Mouse (Mus musculus) G1E (cell line): ENCODE data around the gene Usp49.

Experiments used
- CTCF ChIP-seq: IDR thresholded peaks from 2 replicates; pipeline ENCODE4 v1.5.1; 2012; ENCODE audit warnings: low read depth, low read length, inconsistent platforms, mixed read lengths
- GATA1 ChIP-seq: IDR thresholded peaks from 2 replicates; pipeline ENCODE4 v1.6.1; 2012; ENCODE audit warnings: borderline replicate concordance, low read length, inconsistent platforms, mixed read lengths
- GATA2 ChIP-seq: IDR thresholded peaks from 2 replicates; pipeline ENCODE4 v1.6.1; 2012; ENCODE audit warnings: low read depth, low read length, inconsistent platforms, borderline replicate concordance
- POLR2AphosphoS5 ChIP-seq: IDR thresholded peaks from 2 replicates; pipeline ENCODE4 v1.6.1; 2012; ENCODE audit warnings: low read depth, low read length, inconsistent platforms; ENCODE audit not compliant: insufficient replicate concordance
- TAL1 ChIP-seq: conservative IDR thresholded peaks from 2 replicates; pipeline ENCODE4 v1.6.1; 2012; ENCODE audit warnings: low read depth, low read length, inconsistent platforms, mixed read lengths

DNA sequence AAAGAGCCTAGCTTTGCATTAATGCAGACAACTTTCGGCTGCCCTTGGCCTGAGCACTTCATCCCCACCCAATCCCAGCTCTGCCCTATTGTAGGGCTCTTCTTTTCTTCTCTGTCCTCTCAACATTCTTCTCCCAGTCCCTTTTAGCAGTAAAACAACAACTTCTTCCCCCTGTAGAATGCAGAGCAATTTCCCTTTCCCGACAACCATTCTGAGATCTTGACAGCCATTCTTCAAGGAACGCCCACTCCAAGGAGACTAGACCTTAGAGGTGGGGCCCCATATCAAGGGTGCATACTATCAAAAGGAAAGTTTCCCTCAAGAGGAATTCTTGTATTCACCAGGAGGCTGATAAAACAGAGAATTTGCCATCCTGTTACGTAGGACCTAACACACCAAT is 18.5 kb downstream of the Usp49 start:
- no peak for TF ChIP-seq GATA1
- TF ChIP-seq CTCF = no peak
- no peak for TF ChIP-seq TAL1
- no peak for TF ChIP-seq POLR2AphosphoS5
- no peak for TF ChIP-seq GATA2
